Mouse (Mus musculus) G1E-ER4 (cell line): ENCODE results near the gene Crebl2. TPM values are rescaled to one million over a fixed set of nuclear protein-coding genes. Genes with fewer than 3 reads are reported as not detected.

Experiments used
- GATA1 ChIP-seq: IDR thresholded peaks from one replicate; pipeline ENCODE4 v1.8.0; 2012; ENCODE audit warnings: low read length, inconsistent platforms
- polyA plus RNA-seq: library from polyadenylated mRNA; stranded (reverse); fragments of >175 nt; gene quantifications from 2 replicates; pipeline ENCODE4 v1.2.3, GENCODE M21; 2012

The Crebl2 gene
- 1.3 and 1.8 TPM in 2 replicates for polyA plus RNA-seq

- TF ChIP-seq GATA1, result no peak
Measured at GRCm38 (mm10) chr6:134829786-134830700, at the start of gene Crebl2. Gene Crebl2, plus strand, starts transcription at chr6:134830154.

GRCm38 (mm10) chr6:134781494-134781913 lies 48.5 kb upstream of the Crebl2 start:
- no peak for TF ChIP-seq GATA1

- TF ChIP-seq GATA1, result no peak
Measured at GRCm38 (mm10) chr6:134782900-134783299, 47.1 kb upstream of the Crebl2 start.

GRCm38 (mm10) chr6:134786426-134786825 lies 43.5 kb upstream of the Crebl2 start:
- no peak for TF ChIP-seq GATA1

GRCm38 (mm10) chr6:134789100-134789499 lies 40.9 kb upstream of the Crebl2 start:
- TF ChIP-seq GATA1, result no peak

GRCm38 (mm10) chr6:134791251-134792118 lies 38.5 kb upstream of the Crebl2 start:
- no peak for TF ChIP-seq GATA1

- no peak for TF ChIP-seq GATA1
Measured at GRCm38 (mm10) chr6:134792141-134793045, 37.6 kb upstream of the Crebl2 start, which contains the start of gene Dusp16. Gene Dusp16, minus strand, starts transcription at chr6:134792625.

- no peak for TF ChIP-seq GATA1
Measured at GRCm38 (mm10) chr6:134793046-134793806, 36.7 kb upstream of the Crebl2 start.

GRCm38 (mm10) chr6:134793911-134794520 lies 35.9 kb upstream of the Crebl2 start:
- no peak for TF ChIP-seq GATA1

- no peak for TF ChIP-seq GATA1
Measured at GRCm38 (mm10) chr6:134796297-134796696, 33.7 kb upstream of the Crebl2 start.

GRCm38 (mm10) chr6:134801483-134801882 lies 28.5 kb upstream of the Crebl2 start:
- no peak for TF ChIP-seq GATA1

- TF ChIP-seq GATA1, result no peak
Measured at GRCm38 (mm10) chr6:134802641-134803043, 27.3 kb upstream of the Crebl2 start.

GRCm38 (mm10) chr6:134804736-134805277 lies 25.1 kb upstream of the Crebl2 start:
- no peak for TF ChIP-seq GATA1
